Mouse (Mus musculus) cortical plate, adult 2 months (tissue): ENCODE results near the gene Cnih1. TPM values are rescaled to one million over a fixed set of nuclear protein-coding genes. Genes with fewer than 3 reads are reported as not detected.

Experiments used
- H3K27ac ChIP-seq: fragments of 200-500 bp; 2 replicates; pipeline ENCODE4 v1.5.1; 2012; ENCODE audit warnings: low read length, control low read depth, inconsistent platforms; ENCODE audit not compliant: insufficient read depth
- H3K4me1 ChIP-seq: fragments of 200-500 bp; 2 replicates; pipeline ENCODE4 v1.6.1; 2011; ENCODE audit warnings: low read length; ENCODE audit not compliant: control insufficient read depth, insufficient read depth
- H3K4me3 ChIP-seq: fragments of 200-500 bp; 2 replicates; pipeline ENCODE4 v1.5.1; 2011; ENCODE audit warnings: mild to moderate bottlenecking, low read length, control low read depth; ENCODE audit not compliant: insufficient read depth
- CTCF ChIP-seq: fragments of 200-500 bp; IDR thresholded peaks from 2 replicates; pipeline ENCODE4 v1.5.1; 2011; ENCODE audit warnings: mild to moderate bottlenecking, control low read depth, low read length; ENCODE audit not compliant: insufficient read depth; ENCODE audit errors: extremely low read depth
- POLR2A ChIP-seq: fragments of 200-500 bp; IDR thresholded peaks from 2 replicates; pipeline ENCODE4 v1.6.1; 2011; ENCODE audit warnings: mild to moderate bottlenecking, low read length, control low read depth; ENCODE audit not compliant: insufficient read depth; ENCODE audit errors: extremely low read depth
- polyA plus RNA-seq: library from polyadenylated mRNA; depleted of rRNA; stranded (reverse); fragments of >200 nt; gene quantifications from 2 replicates; pipeline ENCODE4 v1.2.3, GENCODE M21; 2012

The Cnih1 gene
- polyA plus RNA-seq, 1 experiment: 114 TPM

- TF ChIP-seq CTCF: no peak
- TF ChIP-seq POLR2A: no peak
- peaks cover 3% of the 10 kb centered on the region; the same call in 1 of the 2 replicates for H3K4me1 ChIP-seq
- H3K27ac ChIP-seq: no peak overlapping the region
- H3K4me3 ChIP-seq: peak overlapping the region; percentile 94
Measured at GRCm38 (mm10) chr14:46788505-46788901, 292 bp upstream of the Cnih1 start.

GRCm38 (mm10) chr14:46787454-46787786 lies 791 bp downstream of the Cnih1 start:
- no peak overlapping the region for H3K27ac ChIP-seq
- TF ChIP-seq POLR2A (no peak), CTCF (no peak)
- H3K4me1 ChIP-seq: peaks cover 3% of the 10 kb centered on the region; the same call in 1 of the 2 replicates
- peak overlapping the region; percentile 94 for H3K4me3 ChIP-seq

GRCm38 (mm10) chr14:46785247-46785646 lies 3.0 kb downstream of the Cnih1 start:
- no peak overlapping the region for H3K27ac ChIP-seq

GRCm38 (mm10) chr14:46783327-46783926 lies 4.8 kb downstream of the Cnih1 start:
- Histone ChIP-seq H3K4me1 (peaks cover 3% of the 10 kb centered on the region; the same call in 1 of the 2 replicates), H3K4me3 (no peak overlapping the region), H3K27ac (no peak overlapping the region)
- TF ChIP-seq POLR2A (no peak), CTCF (no peak)

More at GRCm38 (mm10) chr14:46785247-46785646, 3.0 kb downstream of the Cnih1 start:
- peaks cover 3% of the 10 kb centered on the region; the same call in 1 of the 2 replicates for H3K4me1 ChIP-seq
- no peak for TF ChIP-seq CTCF
- no peak for TF ChIP-seq POLR2A
- no peak overlapping the region for H3K4me3 ChIP-seq

GRCm38 (mm10) chr14:46782187-46782828 lies 5.9 kb downstream of the Cnih1 start:
- Histone ChIP-seq H3K4me1 (peaks cover 3% of the 10 kb centered on the region; the same call in 1 of the 2 replicates), H3K27ac (no peak overlapping the region), H3K4me3 (no peak overlapping the region)
- TF ChIP-seq POLR2A: no peak
- no peak for TF ChIP-seq CTCF

- no peak for TF ChIP-seq POLR2A
- TF ChIP-seq CTCF: no peak
Measured at GRCm38 (mm10) chr14:46781086-46781485, 7.1 kb downstream of the Cnih1 start.

GRCm38 (mm10) chr14:46779217-46779616 lies 9.0 kb downstream of the Cnih1 start:
- Histone ChIP-seq H3K4me3 (no peak overlapping the region), H3K4me1 (no peaks in the 10 kb centered on the region; the same call in 1 of the 2 replicates), H3K27ac (no peak overlapping the region)
- TF ChIP-seq CTCF (no peak), POLR2A (no peak)

More at GRCm38 (mm10) chr14:46781086-46781485, 7.1 kb downstream of the Cnih1 start:
- Histone ChIP-seq H3K4me3 (no peak overlapping the region), H3K27ac (no peak overlapping the region), H3K4me1 (no peaks in the 10 kb centered on the region; the same call in 1 of the 2 replicates)

GRCm38 (mm10) chr14:46778756-46779155 lies 9.5 kb downstream of the Cnih1 start:
- no peaks in the 10 kb centered on the region; the same call in 1 of the 2 replicates for H3K4me1 ChIP-seq
- no peak overlapping the region for H3K27ac ChIP-seq
- H3K4me3 ChIP-seq: no peak overlapping the region
- no peak for TF ChIP-seq CTCF
- no peak for TF ChIP-seq POLR2A

GRCm38 (mm10) chr14:46770036-46770435 lies 18.2 kb downstream of the Cnih1 start:
- TF ChIP-seq POLR2A (no peak), CTCF (no peak)
- Histone ChIP-seq H3K27ac (no peak overlapping the region), H3K4me3 (no peak overlapping the region), H3K4me1 (no peaks in the 10 kb centered on the region)

- no peaks in the 10 kb centered on the region for H3K4me1 ChIP-seq
- H3K27ac ChIP-seq: no peak overlapping the region
- no peak for TF ChIP-seq CTCF
- TF ChIP-seq POLR2A: no peak
- H3K4me3 ChIP-seq: no peak overlapping the region
Measured at GRCm38 (mm10) chr14:46767116-46767515, 21.1 kb downstream of the Cnih1 start.
